Mouse (Mus musculus): ENCODE data around the gene Unc13d.
"Not testable (repeated sequence)": the region's sequence is repeated elsewhere in the genome, so short reads cannot be mapped to it uniquely, and the experiment has no call there.

The Unc13d gene

DNA sequence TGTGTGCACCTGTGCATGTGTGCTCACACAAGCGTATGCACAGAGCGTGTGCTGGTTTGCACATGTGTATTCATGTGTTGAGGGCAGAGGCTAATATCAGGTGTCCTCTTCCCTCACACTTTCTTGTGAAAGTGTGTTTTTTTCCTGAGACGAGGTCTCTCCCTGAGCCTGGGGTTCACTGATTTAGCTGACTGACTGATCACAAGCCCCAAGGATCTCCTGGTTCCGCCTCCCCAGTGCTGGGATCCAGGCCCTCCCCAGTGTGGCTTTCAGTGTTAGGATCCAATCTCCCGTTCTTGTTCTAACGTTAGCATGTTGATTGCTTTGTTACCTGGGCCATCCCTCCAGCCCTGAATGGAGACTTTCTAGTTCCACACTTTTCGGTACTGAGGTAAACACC lies 23.1 kb upstream of the Unc13d start:
- DNase-seq (ENCODE audit: low spot score in 2 of 2) = no peak

GRCm38 (mm10) chr11:116100385-116100784 lies 22.6 kb upstream of the Unc13d start:
- peak; percentile 67 to 85 for DNase-seq (ENCODE audit: low spot score in 2 of 2)

GRCm38 (mm10) chr11:116099462-116099861 lies 21.7 kb upstream of the Unc13d start:
- DNase-seq (ENCODE audit: low spot score in 2 of 2) = no peak

GRCm38 (mm10) chr11:116098711-116099460 lies 21.1 kb upstream of the Unc13d start:
- DNase-seq (ENCODE audit: low spot score in 2 of 2) = no peak

GRCm38 (mm10) chr11:116096213-116097108 lies 18.7 kb upstream of the Unc13d start:
- no peak for DNase-seq (ENCODE audit: low spot score in 2 of 2)

DNA sequence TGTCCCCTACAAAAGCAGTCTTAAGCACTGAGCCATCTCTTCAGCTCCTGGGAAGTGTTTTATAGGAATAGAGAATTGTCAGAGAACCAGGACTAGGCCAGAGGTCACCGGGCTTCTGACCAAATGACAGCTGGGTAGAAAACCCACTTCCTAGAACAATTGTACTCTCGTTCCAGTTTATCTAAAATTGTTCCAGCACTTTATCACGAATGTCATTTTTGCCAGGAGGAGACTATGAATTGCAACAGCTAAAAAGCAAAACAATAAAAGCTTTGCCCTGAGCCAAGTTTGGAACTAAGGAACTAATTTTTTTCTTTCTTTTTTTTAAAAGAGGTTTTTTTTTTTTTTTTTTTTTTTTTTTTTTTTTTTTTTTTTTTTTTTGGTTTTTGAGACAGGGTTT lies 17.8 kb upstream of the Unc13d start:
- DNase-seq (ENCODE audit: low spot score in 2 of 2) = peak in 1 of 2 experiments; percentile 71

DNA sequence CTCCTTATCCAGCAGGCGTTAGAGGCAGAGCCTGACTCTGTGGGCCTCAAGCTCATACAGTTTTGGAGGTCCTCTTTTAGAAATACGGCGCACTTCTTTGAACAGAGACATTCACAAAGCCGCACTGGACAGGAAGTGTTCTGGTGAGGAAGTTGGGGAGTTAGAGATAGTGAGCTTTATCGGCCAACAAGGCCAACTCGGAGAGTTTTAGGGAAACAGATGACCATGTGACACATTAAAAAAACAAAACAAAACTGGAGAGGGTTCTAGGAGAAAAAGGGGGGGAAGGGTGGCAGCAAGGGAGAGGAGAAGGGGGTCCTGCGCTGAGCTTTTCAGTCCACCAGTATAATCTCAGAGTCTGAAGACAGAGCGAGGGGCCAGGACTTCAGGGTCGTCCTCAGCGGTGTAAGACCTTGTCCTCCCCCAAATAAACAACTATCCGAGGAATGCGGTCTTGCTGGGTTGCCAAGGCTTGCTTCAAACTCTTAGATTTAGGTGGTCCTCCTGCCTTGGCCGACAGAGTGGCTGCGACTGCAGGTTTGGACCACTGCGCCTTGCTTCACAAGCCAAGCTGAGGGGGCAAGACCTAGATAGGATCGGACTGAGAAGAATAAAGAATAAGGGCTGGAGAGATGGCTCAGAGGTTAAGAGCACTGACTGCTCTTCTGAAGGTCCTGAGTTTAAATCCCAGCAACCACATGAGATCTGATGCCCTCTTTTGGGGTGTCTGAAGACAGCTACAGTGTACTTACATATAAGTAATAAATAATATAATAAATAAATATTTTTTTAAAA lies 16.2 kb upstream of the Unc13d start:
- DNase-seq (ENCODE audit: low spot score in 2 of 2) = no peak

DNA sequence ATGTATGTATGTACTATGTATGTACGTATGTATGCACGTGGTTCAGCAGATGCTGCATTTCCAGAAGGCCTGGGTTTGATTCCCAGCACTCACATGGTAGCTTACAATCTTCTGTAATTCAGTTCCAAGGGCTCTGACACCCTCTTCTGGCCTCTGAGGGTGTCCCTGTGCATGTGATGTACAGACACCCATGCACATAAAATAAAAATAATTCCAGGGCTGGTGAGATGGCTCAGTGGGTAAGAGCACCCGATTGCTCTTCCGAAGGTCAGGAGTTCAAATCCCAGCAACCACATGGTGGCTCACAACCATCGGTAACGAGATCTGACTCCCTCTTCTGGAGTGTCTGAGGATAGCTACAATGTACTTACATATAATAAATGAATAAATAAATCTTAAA lies 15.2 kb upstream of the Unc13d start:
- not testable (repeated sequence) for DNase-seq (ENCODE audit: low spot score in 2 of 2)

- DNase-seq (ENCODE audit: low spot score in 2 of 2) = no peak
Observed at GRCm38 (mm10) chr11:116091591-116091990, 13.8 kb upstream of the Unc13d start.

GRCm38 (mm10) chr11:116089545-116089944 lies 11.8 kb upstream of the Unc13d start:
- DNase-seq (ENCODE audit: low spot score in 2 of 2) = no peak

- DNase-seq (ENCODE audit: low spot score in 2 of 2) = no peak
Observed at GRCm38 (mm10) chr11:116088741-116089394, 11.1 kb upstream of the Unc13d start.

DNA sequence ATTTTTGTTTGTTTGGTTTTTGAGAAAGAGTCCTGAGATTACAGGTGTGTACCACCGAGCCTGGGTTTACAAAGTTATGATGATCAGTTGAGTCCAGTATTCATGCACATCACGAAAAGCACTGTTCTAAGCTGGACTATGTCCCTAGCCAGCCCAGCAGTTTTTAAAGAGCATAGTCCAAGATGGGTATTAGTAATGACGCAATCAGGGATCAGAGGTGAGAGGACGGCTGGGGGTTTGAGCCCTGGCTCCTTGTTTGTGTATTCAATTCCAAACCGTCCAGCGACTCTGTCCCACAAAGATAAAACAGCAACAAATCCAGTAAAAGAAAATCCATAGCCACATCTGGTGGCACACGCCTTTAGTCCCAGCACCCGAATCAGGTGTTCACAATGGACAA lies 10.4 kb upstream of the Unc13d start:
- no peak for DNase-seq (ENCODE audit: low spot score in 2 of 2)

- DNase-seq (ENCODE audit: low spot score in 2 of 2) = peak; percentile 89 to 90
Observed at GRCm38 (mm10) chr11:116087194-116088130, 9.7 kb upstream of the Unc13d start.

DNA sequence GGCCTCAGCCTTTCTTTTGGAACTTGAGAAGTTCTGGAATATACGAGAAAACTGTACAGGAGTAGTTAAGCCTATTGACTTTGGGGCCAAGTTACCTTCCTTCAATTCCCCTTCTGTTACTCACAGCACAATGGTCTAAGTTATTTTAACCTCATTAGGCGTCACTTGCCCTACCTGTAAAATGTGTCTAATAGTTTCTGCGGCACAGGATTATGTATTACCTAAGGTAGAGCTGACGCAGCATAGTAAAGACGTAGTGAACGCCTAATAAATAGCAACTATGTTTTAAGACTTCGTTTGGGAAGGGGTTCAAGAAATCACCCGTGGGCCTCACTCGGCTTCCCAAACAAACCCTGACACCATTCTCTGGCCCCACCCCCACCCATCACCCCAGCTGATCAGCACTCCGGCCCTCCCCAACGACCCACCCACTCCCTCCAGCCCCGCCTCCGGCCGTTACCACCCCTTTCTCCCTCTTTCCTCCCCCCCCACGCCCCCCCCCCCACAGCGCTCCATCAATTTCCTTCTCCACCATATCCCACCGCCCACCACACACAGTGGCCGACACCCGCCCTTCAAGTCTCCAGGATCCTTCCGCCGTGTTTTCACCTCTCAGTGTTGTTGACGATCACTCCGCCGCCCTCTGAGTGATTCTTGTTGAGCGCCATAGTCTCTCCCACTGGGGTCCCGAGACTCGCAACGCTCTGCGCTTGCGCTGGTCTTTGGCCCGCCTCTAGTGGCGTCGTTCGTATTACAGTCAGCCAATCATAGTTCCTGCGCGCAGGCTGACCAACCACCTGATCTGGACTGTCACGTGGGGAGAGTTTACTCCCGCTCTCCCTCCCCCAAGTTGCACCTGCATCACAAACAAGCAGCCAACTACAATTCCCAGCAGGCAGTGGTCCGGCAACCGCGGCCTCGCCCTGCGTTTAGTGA lies 8.8 kb upstream of the Unc13d start, which contains the start of gene Wbp2:
Gene Wbp2 (minus strand): TSS at position 738 of the 936 bp plus-strand sequence.
- peak; percentile 92 to 97 for DNase-seq (ENCODE audit: low spot score in 2 of 2)

GRCm38 (mm10) chr11:116084166-116084565 lies 6.4 kb upstream of the Unc13d start:
- DNase-seq (ENCODE audit: low spot score in 2 of 2) = no peak

DNA sequence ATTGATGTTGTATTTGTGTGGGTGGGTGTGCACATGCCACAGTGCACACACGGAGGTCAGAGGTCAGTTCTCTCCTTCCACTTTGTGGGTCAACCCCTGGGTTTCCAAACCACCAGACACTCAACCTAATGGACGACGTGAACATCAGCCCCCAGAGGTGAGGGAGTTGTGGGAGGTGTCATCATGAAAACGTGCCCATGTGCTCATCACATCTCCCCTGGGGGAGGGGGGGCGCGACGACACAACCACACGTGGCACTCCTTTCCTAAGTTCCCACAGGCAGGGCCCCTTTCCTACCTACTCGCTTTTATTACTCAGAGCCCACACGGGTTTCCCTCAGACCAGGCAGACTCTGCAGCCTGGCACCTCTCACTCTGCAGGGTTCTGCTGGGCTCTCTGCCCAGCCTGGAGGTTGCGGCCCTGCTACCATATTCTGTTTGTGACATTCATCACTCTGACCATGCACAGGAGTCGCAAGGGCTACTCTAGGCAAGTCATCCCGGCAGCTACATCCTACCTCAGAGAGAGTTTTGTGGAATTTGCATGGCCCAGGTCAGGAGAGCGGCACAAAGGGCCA lies 5.4 kb upstream of the Unc13d start:
- DNase-seq (ENCODE audit: low spot score in 2 of 2) = no peak

DNA sequence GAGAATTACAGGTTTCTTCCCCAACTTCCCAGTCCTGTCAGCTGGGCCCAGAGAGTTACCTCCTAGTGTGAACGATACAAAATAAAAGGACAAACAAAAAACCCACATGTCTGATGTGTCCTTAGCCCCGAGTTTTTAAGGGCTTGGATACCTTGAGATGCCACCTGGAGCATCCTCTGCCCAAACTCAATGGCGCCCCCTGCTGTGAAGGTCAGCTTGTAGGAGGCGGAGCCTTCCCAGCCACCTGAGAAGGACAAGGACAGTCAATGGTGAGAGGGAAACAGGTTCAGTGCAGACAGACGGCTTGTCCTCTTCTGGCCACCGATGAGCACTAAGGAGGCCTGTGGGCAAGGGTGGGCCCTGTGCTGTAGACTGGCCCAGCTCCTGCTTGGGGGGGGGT lies 3.3 kb upstream of the Unc13d start:
- peak in 1 of 2 experiments; percentile 48 for DNase-seq (ENCODE audit: low spot score in 2 of 2)

DNA sequence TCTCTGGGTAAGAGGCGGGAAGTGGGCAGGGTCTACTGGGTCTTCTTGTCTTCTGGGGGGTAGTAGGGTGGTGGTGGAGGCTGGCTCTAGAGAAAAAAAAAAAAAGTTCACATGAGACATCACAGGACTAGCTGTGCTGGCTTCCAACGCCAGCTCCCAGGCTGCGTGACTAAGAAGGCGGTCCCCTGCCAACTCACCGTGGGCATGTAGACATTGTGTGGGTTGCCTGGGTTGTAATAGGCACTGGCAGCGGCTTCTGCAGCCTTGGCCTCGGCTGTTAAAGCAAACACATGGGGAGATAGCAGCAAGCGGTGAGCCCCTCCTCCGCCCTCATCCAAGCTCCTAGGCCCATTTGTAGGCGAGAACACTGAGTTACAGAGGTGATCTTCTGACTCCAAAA lies 1.8 kb upstream of the Unc13d start:
- DNase-seq (ENCODE audit: low spot score in 2 of 2) = no peak

Measured in urinary bladder, postnatal 36 days (tissue).